Mouse (Mus musculus): ENCODE results near the gene Arhgap15. TPM values are rescaled to one million over a fixed set of nuclear protein-coding genes. Genes with fewer than 3 reads are reported as not detected.

Gene Arhgap15
- total RNA-seq, 1 experiment = not detected

DNA sequence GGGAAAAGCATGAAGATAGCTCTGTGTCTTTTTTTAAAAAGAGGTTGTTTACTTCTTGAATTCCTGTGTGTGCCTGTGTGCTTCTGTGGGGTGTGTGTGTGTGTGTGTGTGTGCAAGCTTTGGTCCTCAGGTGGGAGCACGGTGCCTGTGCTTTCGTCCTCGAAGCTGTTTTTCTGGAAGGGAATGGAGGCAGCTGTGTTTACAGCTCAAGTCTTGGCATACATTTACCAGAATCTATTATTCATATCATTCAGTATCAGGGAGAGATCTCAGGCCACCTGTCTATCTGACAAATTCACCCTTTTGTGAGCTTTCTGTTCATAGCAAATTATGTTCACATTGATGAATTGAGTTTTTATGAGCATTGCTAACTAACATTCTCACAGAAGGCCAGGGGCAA lies 550.5 kb downstream of the Arhgap15 start:
- H3K4me1 ChIP-seq (ENCODE audit: control insufficient read depth in 2 of 2, insufficient read depth in 2 of 2, low read length in 2 of 2, poor library complexity in 1 of 2) = no peaks in the 10 kb centered on the region
- in situ Hi-C loops (cut with MboI; ENCODE audit: low sequenced_read_pairs in 2 of 2, unreplicated experiment in 2 of 2) = no loop called here

GRCm38 (mm10) chr2:44299909-44300308 lies 551.3 kb downstream of the Arhgap15 start:
- H3K9ac ChIP-seq (ENCODE audit: insufficient read depth, low read depth, low read length, poor library complexity, severe bottlenecking) = no peak overlapping the region
- no peak overlapping the region for H3K27ac ChIP-seq (ENCODE audit: insufficient read depth, low read depth, low read length, poor library complexity, severe bottlenecking)
- in situ Hi-C loops (cut with MboI; ENCODE audit: low sequenced_read_pairs in 2 of 2, unreplicated experiment in 2 of 2) = no loop called here
- no peak for DNase-seq (ENCODE audit: low read depth, low spot score)
- TF ChIP-seq HCFC1 (IDR thresholded peaks at IDR 0.05; ENCODE audit: borderline replicate concordance, insufficient read depth, low read length) (no peak), ZNF384 (IDR thresholded peaks at IDR 0.05; ENCODE audit: low read depth, low read length) (no peak), CHD2 (IDR thresholded peaks at IDR 0.05; ENCODE audit: low read depth, low read length) (no peak), ZC3H11A (IDR thresholded peaks at IDR 0.05; ENCODE audit: borderline replicate concordance, low read depth, low read length) (no peak), MAFK (IDR thresholded peaks at IDR 0.05; ENCODE audit: insufficient read depth, low read depth, low read length) (no peak)
- no peaks in the 10 kb centered on the region for H3K36me3 ChIP-seq (ENCODE audit: control insufficient read depth, insufficient read depth, low read length, poor library complexity, severe bottlenecking)
- no peaks in the 10 kb centered on the region for H3K9me3 ChIP-seq (ENCODE audit: control insufficient read depth, insufficient read depth, low read depth, low read length)
- H3K4me3 ChIP-seq (ENCODE audit: insufficient read depth in 1 of 2, low read depth in 1 of 2, low read length in 2 of 2, poor library complexity in 1 of 2, severe bottlenecking in 1 of 2) = no peak overlapping the region
- no peaks in the 10 kb centered on the region for H3K4me1 ChIP-seq (ENCODE audit: control insufficient read depth in 2 of 2, insufficient read depth in 2 of 2, low read length in 2 of 2, poor library complexity in 1 of 2)

More for the DNA sequence above, 550.5 kb downstream of the Arhgap15 start:
- H3K4me3 ChIP-seq (ENCODE audit: insufficient read depth in 1 of 2, low read depth in 1 of 2, low read length in 2 of 2, poor library complexity in 1 of 2, severe bottlenecking in 1 of 2) = no peak overlapping the region
- H3K9me3 ChIP-seq (ENCODE audit: control insufficient read depth, insufficient read depth, low read depth, low read length) = no peaks in the 10 kb centered on the region
- H3K9ac ChIP-seq (ENCODE audit: insufficient read depth, low read depth, low read length, poor library complexity, severe bottlenecking) = no peak overlapping the region
- no peak for TF ChIP-seq MAFK (IDR thresholded peaks at IDR 0.05; ENCODE audit: insufficient read depth, low read depth, low read length)
- TF ChIP-seq HCFC1 (IDR thresholded peaks at IDR 0.05; ENCODE audit: borderline replicate concordance, insufficient read depth, low read length) = no peak
- TF ChIP-seq CHD2 (IDR thresholded peaks at IDR 0.05; ENCODE audit: low read depth, low read length) = no peak
- no peak for TF ChIP-seq ZC3H11A (IDR thresholded peaks at IDR 0.05; ENCODE audit: borderline replicate concordance, low read depth, low read length)
- TF ChIP-seq ZNF384 (IDR thresholded peaks at IDR 0.05; ENCODE audit: low read depth, low read length) = no peak
- no peaks in the 10 kb centered on the region for H3K36me3 ChIP-seq (ENCODE audit: control insufficient read depth, insufficient read depth, low read length, poor library complexity, severe bottlenecking)
- no peak overlapping the region for H3K27ac ChIP-seq (ENCODE audit: insufficient read depth, low read depth, low read length, poor library complexity, severe bottlenecking)
- no peak for DNase-seq (ENCODE audit: low read depth, low spot score)

- Histone ChIP-seq H3K9ac (ENCODE audit: insufficient read depth, low read depth, low read length, poor library complexity, severe bottlenecking) (no peak overlapping the region), H3K9me3 (ENCODE audit: control insufficient read depth, insufficient read depth, low read depth, low read length) (no peaks in the 10 kb centered on the region), H3K27ac (ENCODE audit: insufficient read depth, low read depth, low read length, poor library complexity, severe bottlenecking) (no peak overlapping the region), H3K4me1 (ENCODE audit: control insufficient read depth in 2 of 2, insufficient read depth in 2 of 2, low read length in 2 of 2, poor library complexity in 1 of 2) (no peaks in the 10 kb centered on the region), H3K36me3 (ENCODE audit: control insufficient read depth, insufficient read depth, low read length, poor library complexity, severe bottlenecking) (no peaks in the 10 kb centered on the region), H3K4me3 (ENCODE audit: insufficient read depth in 1 of 2, low read depth in 1 of 2, low read length in 2 of 2, poor library complexity in 1 of 2, severe bottlenecking in 1 of 2) (no peak overlapping the region)
- in situ Hi-C loops (cut with MboI; ENCODE audit: low sequenced_read_pairs in 2 of 2, unreplicated experiment in 2 of 2) = no loop called here
- DNase-seq (ENCODE audit: low read depth, low spot score) = no peak
- TF ChIP-seq HCFC1 (IDR thresholded peaks at IDR 0.05; ENCODE audit: borderline replicate concordance, insufficient read depth, low read length) (no peak), ZC3H11A (IDR thresholded peaks at IDR 0.05; ENCODE audit: borderline replicate concordance, low read depth, low read length) (no peak), CHD2 (IDR thresholded peaks at IDR 0.05; ENCODE audit: low read depth, low read length) (no peak), MAFK (IDR thresholded peaks at IDR 0.05; ENCODE audit: insufficient read depth, low read depth, low read length) (no peak), ZNF384 (IDR thresholded peaks at IDR 0.05; ENCODE audit: low read depth, low read length) (no peak)
These were observed 551.8 kb downstream of the Arhgap15 start for GRCm38 (mm10) chr2:44300466-44300865.

- Histone ChIP-seq H3K36me3 (ENCODE audit: control insufficient read depth, insufficient read depth, low read length, poor library complexity, severe bottlenecking) (no peaks in the 10 kb centered on the region), H3K4me1 (ENCODE audit: control insufficient read depth in 2 of 2, insufficient read depth in 2 of 2, low read length in 2 of 2, poor library complexity in 1 of 2) (no peaks in the 10 kb centered on the region), H3K27ac (ENCODE audit: insufficient read depth, low read depth, low read length, poor library complexity, severe bottlenecking) (no peak overlapping the region), H3K4me3 (ENCODE audit: insufficient read depth in 1 of 2, low read depth in 1 of 2, low read length in 2 of 2, poor library complexity in 1 of 2, severe bottlenecking in 1 of 2) (no peak overlapping the region), H3K9ac (ENCODE audit: insufficient read depth, low read depth, low read length, poor library complexity, severe bottlenecking) (no peak overlapping the region), H3K9me3 (ENCODE audit: control insufficient read depth, insufficient read depth, low read depth, low read length) (no peaks in the 10 kb centered on the region)
- TF ChIP-seq ZNF384 (IDR thresholded peaks at IDR 0.05; ENCODE audit: low read depth, low read length) (no peak), CHD2 (IDR thresholded peaks at IDR 0.05; ENCODE audit: low read depth, low read length) (no peak), ZC3H11A (IDR thresholded peaks at IDR 0.05; ENCODE audit: borderline replicate concordance, low read depth, low read length) (no peak), MAFK (IDR thresholded peaks at IDR 0.05; ENCODE audit: insufficient read depth, low read depth, low read length) (no peak), HCFC1 (IDR thresholded peaks at IDR 0.05; ENCODE audit: borderline replicate concordance, insufficient read depth, low read length) (no peak)
- DNase-seq (ENCODE audit: low read depth, low spot score) = no peak
- in situ Hi-C loops (cut with MboI; ENCODE audit: low sequenced_read_pairs in 2 of 2, unreplicated experiment in 2 of 2) = no loop called here
These were observed 555.8 kb downstream of the Arhgap15 start for GRCm38 (mm10) chr2:44304261-44304970.
